Mouse (Mus musculus) cortical plate, adult 2 months (tissue): Measurements from ENCODE around the gene 6820408C15Rik.

ENCODE experiments used
- CTCF ChIP-seq: fragments of 200-500 bp; IDR thresholded peaks from 2 replicates; pipeline ENCODE4 v1.5.1; 2011; ENCODE audit warnings: mild to moderate bottlenecking, control low read depth, low read length; ENCODE audit not compliant: insufficient read depth; ENCODE audit errors: extremely low read depth
- POLR2A ChIP-seq: fragments of 200-500 bp; IDR thresholded peaks from 2 replicates; pipeline ENCODE4 v1.6.1; 2011; ENCODE audit warnings: mild to moderate bottlenecking, low read length, control low read depth; ENCODE audit not compliant: insufficient read depth; ENCODE audit errors: extremely low read depth

DNA sequence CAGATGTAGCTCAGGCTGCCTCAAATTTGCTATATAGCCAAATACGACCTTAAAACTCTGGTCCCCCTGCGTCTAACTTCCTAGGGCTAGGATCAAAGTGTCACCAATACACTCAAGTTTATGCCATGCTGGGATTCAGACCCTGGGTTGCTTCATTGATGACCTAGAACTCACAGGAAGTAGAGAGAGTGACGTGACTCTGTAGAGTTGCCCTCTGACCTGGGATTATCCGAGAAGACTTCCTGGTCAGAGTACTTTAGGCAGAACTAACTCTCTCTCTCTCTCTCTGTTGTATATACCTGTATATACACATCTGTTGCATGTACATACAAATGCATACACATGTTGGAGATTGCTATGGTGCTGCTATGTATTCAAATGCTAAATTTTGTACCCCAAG lies 42.7 kb upstream of the 6820408C15Rik start:
- TF ChIP-seq CTCF, result no peak
- no peak for TF ChIP-seq POLR2A
